Comparison of ENCODE assay signal across 18 mouse cellular contexts in genomic region chr19:5048138-5049056, GRCm38 (mm10). TPM values are rescaled to one million over a fixed set of nuclear protein-coding genes. Genes with fewer than 3 reads are reported as not detected.
DNase-seq lines count a peak whose midpoint lies in the region; ATAC-seq and TF ChIP-seq lines count a peak whose summit lies in the region.
"Had no signal": no experiment of that assay in that cellular context is flagged by ENCODE, and none has a peak within 500 bp of the region (broad histone marks: within the 10 kb centered on the region; RNA-seq: fewer than 3 reads in every experiment).

No protein-coding gene starts in this region.

- no peaks in the 10 kb centered on the region for H3K9me3 ChIP-seq in kidney, postnatal 0 days (replicated peaks; ENCODE audit: low read length)
- no peaks in the 10 kb centered on the region for H3K9me3 ChIP-seq in MEL (replicated peaks; ENCODE audit: insufficient read depth, low read length)
- H3K9me3 ChIP-seq: embryonic facial prominence, embryonic 15.5 days; heart, embryonic 10.5 days; kidney, embryonic 15.5 days; liver, embryonic 13.5 days; midbrain, embryonic 12.5 days had no signal

- WGBS in kidney, postnatal 0 days: 84% methylated on average over 14 of the region's 14 CpGs

- TF ChIP-seq CTCF in kidney, postnatal 0 days (IDR thresholded peaks at IDR 0.05; ENCODE audit: low read depth): 0 out of 2 replicates have a peak, but pooled peaks have one; percentile 14
- TF ChIP-seq CTCF in MEL (IDR thresholded peaks at IDR 0.05 in 2 of 3, conservative IDR thresholded peaks at IDR 0.05 in 1 of 3; ENCODE audit: control insufficient read depth in 1 of 3, insufficient read depth in 1 of 3, low read depth in 2 of 3, low read length in 3 of 3, poor library complexity in 1 of 3, severe bottlenecking in 1 of 3): peak in 2 of 3 experiments; percentile 19 to 21; a peak in 2 of 6 replicates

- H3K27ac ChIP-seq in kidney, postnatal 0 days: no peak overlapping the region
- no peak overlapping the region for H3K27ac ChIP-seq in MEL (ENCODE audit: control insufficient read depth, low read depth, low read length)
- H3K27ac ChIP-seq: embryonic facial prominence, embryonic 15.5 days; kidney, embryonic 15.5 days; liver, embryonic 13.5 days; midbrain, embryonic 12.5 days had no signal

- no peak overlapping the region for H3K4me2 ChIP-seq in kidney, postnatal 0 days (ENCODE audit: low read length)
- H3K4me2 ChIP-seq: embryonic facial prominence, embryonic 15.5 days; kidney, embryonic 15.5 days; liver, embryonic 13.5 days; midbrain, embryonic 12.5 days had no signal

- no peak overlapping the region for H3K9ac ChIP-seq in kidney, postnatal 0 days (ENCODE audit: low read depth, low read length)
- no peak overlapping the region for H3K9ac ChIP-seq in MEL (ENCODE audit: control insufficient read depth, low read depth, low read length, poor library complexity, severe bottlenecking)
- H3K9ac ChIP-seq: embryonic facial prominence, embryonic 15.5 days; kidney, embryonic 15.5 days; liver, embryonic 13.5 days; midbrain, embryonic 12.5 days had no signal

- 0 out of 2 replicates have a peak, but pooled peaks cover 24% of the 10 kb centered on the region for H3K36me3 ChIP-seq in kidney, postnatal 0 days (ENCODE audit: insufficient read depth, low read length)
- peaks cover 0 to 3% of the 10 kb centered on the region in 2 experiments; a peak in 3 of 4 replicates for H3K36me3 ChIP-seq in MEL (ENCODE audit: control insufficient read depth in 1 of 2, insufficient read depth in 2 of 2, low read length in 2 of 2)

- H3K27me3 ChIP-seq in kidney, postnatal 0 days (ENCODE audit: insufficient read depth, low read length): no peaks in the 10 kb centered on the region
- no peaks in the 10 kb centered on the region for H3K27me3 ChIP-seq in MEL (ENCODE audit: control insufficient read depth in 1 of 2, insufficient read depth in 2 of 2, low read length in 2 of 2)
- H3K27me3 ChIP-seq: CH12.LX, Patski had no signal

- H3K79me2 ChIP-seq in MEL (ENCODE audit: control insufficient read depth, insufficient read depth, low read length, poor library complexity): no peaks in the 10 kb centered on the region

- no peak overlapping the region for H3K4me3 ChIP-seq in kidney, postnatal 0 days (replicated peaks; ENCODE audit: low read depth, low read length)
- no peak overlapping the region for H3K4me3 ChIP-seq in MEL (ENCODE audit: control insufficient read depth in 1 of 2, insufficient read depth in 1 of 2, low read depth in 2 of 2, low read length in 2 of 2)
- H3K4me3 ChIP-seq: embryonic facial prominence, embryonic 15.5 days; heart, embryonic 10.5 days; kidney, embryonic 15.5 days; liver, embryonic 13.5 days; midbrain, embryonic 12.5 days had no signal

- no peak for TF ChIP-seq EP300 in MEL (IDR thresholded peaks at IDR 0.05; ENCODE audit: low read depth in 1 of 2, low read length in 2 of 2)

- peaks cover 16% of the 10 kb centered on the region for H3K4me1 ChIP-seq in kidney, postnatal 0 days (replicated peaks; ENCODE audit: insufficient read depth, low read length)
- peaks cover 0 to 1% of the 10 kb centered on the region in 2 experiments; a peak in 1 of 4 replicates for H3K4me1 ChIP-seq in MEL (ENCODE audit: control insufficient read depth in 1 of 2, insufficient read depth in 2 of 2, low read length in 2 of 2)

- no peak for TF ChIP-seq RAD21 in MEL (IDR thresholded peaks at IDR 0.05; ENCODE audit: low read depth, low read length)

- no peak for DNase-seq in kidney, postnatal 0 days (ENCODE audit: low spot score)
- no peak for DNase-seq in kidney, adult 11 months
- DNase-seq in 3T3-L1 (ENCODE audit: low read depth, low spot score) (peak; percentile 25), MEL (ENCODE audit: low read depth, low spot score) (no peak)
- DNase-seq in left cerebral cortex, adult 8-10 months (ENCODE audit: low spot score in 2 of 2): peak; percentile 59 to 83
- no peak for DNase-seq in spleen, postnatal 36 days (ENCODE audit: low spot score in 2 of 2)
- DNase-seq in ovary, postnatal 10 days (ENCODE audit: low spot score): no peak
- DNase-seq: heart, postnatal 36 days; liver, embryonic 13.5 days; lung, postnatal 10 days; thymus, adult 18-20 months had no signal

- no peak for TF ChIP-seq POLR2A in MEL (IDR thresholded peaks at IDR 0.05; ENCODE audit: control insufficient read depth in 1 of 2, insufficient read depth in 1 of 2, low read depth in 1 of 2, low read length in 2 of 2, poor library complexity in 1 of 2)

- no peak for ATAC-seq in kidney, postnatal 0 days (replicated peaks; ENCODE audit: low FRiP score, low read depth)
- ATAC-seq: forebrain, embryonic 14.5 days; Patski had no signal

TF ChIP-seq in MEL, 35 proteins besides CTCF, POLR2A, EP300 and RAD21:
- TF ChIP-seq ZNF384 (IDR thresholded peaks at IDR 0.05; ENCODE audit: low read depth, low read length) (peak; percentile 28; the same call in 1 of the 2 replicates), KAT2A (conservative IDR thresholded peaks at IDR 0.05; ENCODE audit: low read depth, low read length) (no peak), TAL1 (IDR thresholded peaks at IDR 0.05; ENCODE audit: low read length) (no peak), POLR2AphosphoS5 (IDR thresholded peaks at IDR 0.05; ENCODE audit: borderline replicate concordance, low read depth, low read length) (no peak), RCOR1 (IDR thresholded peaks at IDR 0.05; ENCODE audit: low read depth, low read length) (no peak), ZKSCAN1 (IDR thresholded peaks at IDR 0.05; ENCODE audit: low read depth, low read length) (no peak)

RNA-seq across cellular contexts. Expression of gene Rin1, which starts 1.9 kb away (rescaled TPM):
- 2.8 and 3.2 TPM in 2 replicates for polyA plus RNA-seq in kidney, postnatal 0 days (2015; fragmentation: Nextera tagmentation; extraction: Ambion mirVana)
- 0.33 and 0.42 TPM in 2 replicates for total RNA-seq in MEL (2012; rRNA removed)
- 1 to 10 TPM in 1 of 2 experiments, not detected in 1; 1.3 TPM for polyA plus RNA-seq in MEL (2012; ENCODE audit: insufficient read depth in 1 of 2, insufficient read length in 2 of 2, low read depth in 1 of 2, low replicate concordance in 2 of 2, missing spikeins in 1 of 2)
- total RNA-seq in left cerebral cortex, adult 8-10 months (2022): 10 to 100 TPM; 72.9 to 88.1 (median 78.2) TPM

RNA-seq across cellular contexts. Expression of gene Brms1, which starts 7.2 kb away (rescaled TPM):
- polyA plus RNA-seq in kidney, postnatal 0 days (2015; fragmentation: Nextera tagmentation; extraction: Ambion mirVana): 40.2 and 44.0 TPM in 2 replicates
- total RNA-seq in MEL (2012; rRNA removed): 22.3 and 29.6 TPM in 2 replicates
- 10 to 100 TPM in 1 of 2 experiments, not detected in 1; 78.6 TPM for polyA plus RNA-seq in MEL (2012; ENCODE audit: insufficient read depth in 1 of 2, insufficient read length in 2 of 2, low read depth in 1 of 2, low replicate concordance in 2 of 2, missing spikeins in 1 of 2)
- 10 to 100 TPM; 23.7 to 29.7 (median 25.4) TPM for total RNA-seq in left cerebral cortex, adult 8-10 months (2022)

RNA-seq across cellular contexts. Expression of gene AC124502.3, which starts 9.7 kb away (rescaled TPM):
- 1.1 and 1.3 TPM in 2 replicates for polyA plus RNA-seq in kidney, postnatal 0 days (2015; fragmentation: Nextera tagmentation; extraction: Ambion mirVana)
- total RNA-seq in MEL (2012; rRNA removed): 1.1 and 2.1 TPM in 2 replicates
- polyA plus RNA-seq in MEL (2012; ENCODE audit: insufficient read depth in 1 of 2, insufficient read length in 2 of 2, low read depth in 1 of 2, low replicate concordance in 2 of 2, missing spikeins in 1 of 2): under 1 TPM in 1 of 2 experiments, not detected in 1; 0.75 TPM
- total RNA-seq in left cerebral cortex, adult 8-10 months (2022): 1 to 10 TPM; 3.2 to 6.4 (median 4.7) TPM

RNA-seq across cellular contexts. Expression of gene B4gat1, which starts 9.8 kb away (rescaled TPM):
- polyA plus RNA-seq in kidney, postnatal 0 days (2015; fragmentation: Nextera tagmentation; extraction: Ambion mirVana): 57.1 and 64.2 TPM in 2 replicates
- total RNA-seq in MEL (2012; rRNA removed): 6.9 and 7.8 TPM in 2 replicates
- 1 to 10 TPM in 1 of 2 experiments, not detected in 1; 9.6 TPM for polyA plus RNA-seq in MEL (2012; ENCODE audit: insufficient read depth in 1 of 2, insufficient read length in 2 of 2, low read depth in 1 of 2, low replicate concordance in 2 of 2, missing spikeins in 1 of 2)
- total RNA-seq in left cerebral cortex, adult 8-10 months (2022): 100 to 1,000 TPM; 129 to 141 (median 138) TPM

RNA-seq across cellular contexts. Expression of gene Cd248, which starts 19.5 kb away (rescaled TPM):
- polyA plus RNA-seq in kidney, postnatal 0 days (2015; fragmentation: Nextera tagmentation; extraction: Ambion mirVana): 35.0 and 40.6 TPM in 2 replicates
- total RNA-seq in MEL (2012; rRNA removed): 0.23 and 0.27 TPM in 2 replicates
- under 1 TPM in 1 of 2 experiments, not detected in 1; 0.86 TPM for polyA plus RNA-seq in MEL (2012; ENCODE audit: insufficient read depth in 1 of 2, insufficient read length in 2 of 2, low read depth in 1 of 2, low replicate concordance in 2 of 2, missing spikeins in 1 of 2)
- total RNA-seq in left cerebral cortex, adult 8-10 months (2022): 1 to 10 TPM; 5.3 to 6.6 (median 6.1) TPM
- total RNA-seq: CH12.LX had no signal

Comparison
In these comparisons a context has a peak if more than half of its experiments do, and no peak if none do; other contexts are left out.
1. DNase-seq: peak in 3T3-L1 (single experiment) and left cerebral cortex, adult 8-10 months (2 of 2); none in kidney, postnatal 0 days (single experiment), kidney, adult 11 months (single experiment), MEL (single experiment), spleen, postnatal 36 days (0 of 2) and ovary, postnatal 10 days (single experiment).
2. RNA of gene Rin1, which starts 1.9 kb away (total RNA-seq): 72.9 to 88.1 TPM in left cerebral cortex, adult 8-10 months; 0.33 to 0.42 TPM in MEL; every median in the first group is over 10 times any median in the second.